Mouse (Mus musculus) liver, embryonic 14.5 days (tissue): ENCODE measurements around the gene Rassf8. TPM values are rescaled to one million over a fixed set of nuclear protein-coding genes. Genes with fewer than 3 reads are reported as not detected.

ENCODE experiments used
- ATAC-seq: fragments of 200-750 bp; cut with Nextera tagmentation; 2 replicates; pipeline ENCODE4 v1.8.0; 2017; ENCODE audit warnings: moderate number of reproducible peaks, mild to moderate bottlenecking, moderate library complexity; ENCODE audit not compliant: insufficient read depth
- DNase-seq, 3 experiments: peaks; one replicate each; pipeline ENCODE4 v3.0.0-alpha.2; 2012 to 2013; ENCODE audit warnings: low read depth in 3 of 3, low spot score in 3 of 3
- H3K27ac ChIP-seq: fragments of 300-500 bp; sonication (generic); 2 replicates; pipeline ENCODE4 v1.5.1; 2014; ENCODE audit warnings: moderate library complexity, mild to moderate bottlenecking, control low read depth, inconsistent platforms
- H3K27me3 ChIP-seq: fragments of 300-500 bp; sonication (generic); 2 replicates; pipeline ENCODE4 v1.6.1; 2014; ENCODE audit warnings: mild to moderate bottlenecking, low read length, moderate library complexity; ENCODE audit not compliant: control insufficient read depth, insufficient read depth
- H3K36me3 ChIP-seq: fragments of 300-500 bp; sonication (generic); replicated peaks from 2 replicates; pipeline ENCODE4 v1.6.1; 2014; ENCODE audit warnings: low read depth; ENCODE audit not compliant: control insufficient read depth, insufficient read depth
- H3K4me1 ChIP-seq, 2 experiments: fragments of 200-500 bp in 1 of 2; fragments of 300-500 bp in 1 of 2; sonication (generic) in 1 of 2; replicated peaks; 2 replicates each; pipeline ENCODE4 v1.6.1; 2012 to 2014; ENCODE audit warnings: antibody characterized with exemption in 1 of 2, inconsistent platforms in 1 of 2, low read length in 1 of 2; ENCODE audit not compliant: control insufficient read depth in 2 of 2, insufficient read depth in 2 of 2
- H3K4me2 ChIP-seq: fragments of 300-500 bp; sonication (generic); 2 replicates; pipeline ENCODE4 v1.6.1; 2014; ENCODE audit warnings: low read depth, mild to moderate bottlenecking, control low read depth, moderate library complexity
- H3K4me3 ChIP-seq, 2 experiments: fragments of 200-500 bp in 1 of 2; fragments of 300-500 bp in 1 of 2; sonication (generic) in 1 of 2; 2 replicates each; pipeline ENCODE4 v1.5.1; 2012 to 2014; ENCODE audit warnings: low read depth in 2 of 2, low read length in 2 of 2, mild to moderate bottlenecking in 2 of 2, control low read depth in 1 of 2, inconsistent platforms in 1 of 2, moderate library complexity in 1 of 2; ENCODE audit not compliant: insufficient read depth in 1 of 2
- H3K9ac ChIP-seq: fragments of 300-500 bp; sonication (generic); replicated peaks from 2 replicates; pipeline ENCODE4 v1.6.1; 2014; ENCODE audit warnings: mild to moderate bottlenecking, control low read depth, moderate library complexity
- H3K9me3 ChIP-seq: fragments of 300-500 bp; sonication (generic); 2 replicates; pipeline ENCODE4 v1.6.1; 2016; ENCODE audit warnings: low read length, mixed read lengths; ENCODE audit not compliant: control insufficient read depth
- CTCF ChIP-seq: IDR thresholded peaks from 2 replicates; pipeline ENCODE4 v1.5.1; 2016; ENCODE audit warnings: antibody characterized with exemption, low read depth, control low read depth
- EP300 ChIP-seq: IDR thresholded peaks from 2 replicates; pipeline ENCODE4 v1.6.1; 2016; ENCODE audit warnings: antibody characterized with exemption, low read depth
- WGBS: fragments of 180-500 bp; shearing (Covaris S2); extraction: QIAGEN DNeasy Blood & Tissue Kit; methylation state at CpG from one replicate; pipeline ENCODE4 v1.1.7; 2014; ENCODE audit not compliant: insufficient replicate concordance; 5-methylcytosine and 5-hydroxymethylcytosine counted together
- polyA plus RNA-seq, 2 experiments: library from polyadenylated mRNA; depleted of rRNA in 1 of 2; stranded (reverse) in 1 of 2; unstranded in 1 of 2; fragments of >200 nt; fragmentation: Nextera tagmentation in 1 of 2; extraction: Ambion mirVana in 1 of 2; gene quantifications; 2 replicates each; pipeline versions ENCODE4 v1.2.1 to v1.2.3; 2012 to 2014

Rassf8 gene
- polyA plus RNA-seq, 2 experiments, result 1.4 to 3.1 TPM

- 64% methylated on average over 10 of the region's 10 CpGs for WGBS
- no peaks in the 10 kb centered on the region for H3K9me3 ChIP-seq
- no peaks in the 10 kb centered on the region for H3K27me3 ChIP-seq
- TF ChIP-seq CTCF (no peak), EP300 (no peak)
- no peaks in the 10 kb centered on the region for H3K36me3 ChIP-seq
- no peak overlapping the region for H3K27ac ChIP-seq
- H3K9ac ChIP-seq, result no peak overlapping the region
- no peak for ATAC-seq
- peaks cover 0 to 5% of the 10 kb centered on the region in 2 experiments; a peak in 1 of 4 replicates for H3K4me1 ChIP-seq
- no peak overlapping the region for H3K4me3 ChIP-seq
- H3K4me2 ChIP-seq, result no peak overlapping the region
- DNase-seq, result no peak
Observed at GRCm38 (mm10) chr6:145768671-145769292, 22.2 kb downstream of the Rassf8 start.

GRCm38 (mm10) chr6:145769855-145770254 lies 23.3 kb downstream of the Rassf8 start:
- H3K36me3 ChIP-seq, result no peaks in the 10 kb centered on the region
- no peaks in the 10 kb centered on the region for H3K9me3 ChIP-seq
- no peak overlapping the region for H3K27ac ChIP-seq
- TF ChIP-seq CTCF (no peak), EP300 (no peak)
- H3K27me3 ChIP-seq, result no peaks in the 10 kb centered on the region
- H3K4me1 ChIP-seq, result peaks cover 0 to under 1% of the 10 kb centered on the region in 2 experiments; a peak in 1 of 4 replicates
- DNase-seq, result no peak
- H3K4me2 ChIP-seq, result no peak overlapping the region
- WGBS, result 69% methylated on average over 11 of the region's 11 CpGs
- H3K9ac ChIP-seq, result no peak overlapping the region
- no peak overlapping the region for H3K4me3 ChIP-seq
- ATAC-seq, result no peak

GRCm38 (mm10) chr6:145770272-145771000 lies 23.9 kb downstream of the Rassf8 start:
- no peak overlapping the region for H3K27ac ChIP-seq
- TF ChIP-seq CTCF, result no peak
- no peak for TF ChIP-seq EP300
- H3K4me2 ChIP-seq, result no peak overlapping the region
- H3K36me3 ChIP-seq, result no peaks in the 10 kb centered on the region
- ATAC-seq, result no peak
- H3K4me1 ChIP-seq, result no peaks in the 10 kb centered on the region; a peak in 1 of 4 replicates
- no peaks in the 10 kb centered on the region for H3K27me3 ChIP-seq
- WGBS, result 54% methylated on average over 18 of the region's 18 CpGs
- no peak for DNase-seq
- H3K9me3 ChIP-seq, result no peaks in the 10 kb centered on the region
- H3K4me3 ChIP-seq, result no peak overlapping the region
- H3K9ac ChIP-seq, result no peak overlapping the region

- H3K9ac ChIP-seq, result no peak overlapping the region
- no peaks in the 10 kb centered on the region for H3K4me1 ChIP-seq
- H3K36me3 ChIP-seq, result no peaks in the 10 kb centered on the region
- TF ChIP-seq EP300, result no peak
- TF ChIP-seq CTCF, result no peak
- DNase-seq (no peak), ATAC-seq (no peak)
- WGBS, result 43% methylated on average over 2 of the region's 2 CpGs
- no peaks in the 10 kb centered on the region for H3K9me3 ChIP-seq
- H3K4me2 ChIP-seq, result no peak overlapping the region
- no peak overlapping the region for H3K4me3 ChIP-seq
- no peak overlapping the region for H3K27ac ChIP-seq
- no peaks in the 10 kb centered on the region for H3K27me3 ChIP-seq
Observed at GRCm38 (mm10) chr6:145774436-145774835, 27.9 kb downstream of the Rassf8 start.

GRCm38 (mm10) chr6:145776241-145776640 lies 29.7 kb downstream of the Rassf8 start:
- H3K36me3 ChIP-seq, result no peaks in the 10 kb centered on the region
- no peak for ATAC-seq
- no peak for DNase-seq
- no peak overlapping the region for H3K9ac ChIP-seq
- 0 out of 4 replicates have a peak, but pooled peaks cover 0 to 2% of the 10 kb centered on the region in 2 experiments for H3K4me1 ChIP-seq
- H3K9me3 ChIP-seq, result no peaks in the 10 kb centered on the region
- no peak overlapping the region for H3K27ac ChIP-seq
- no peaks in the 10 kb centered on the region for H3K27me3 ChIP-seq
- TF ChIP-seq CTCF (no peak), EP300 (no peak)
- WGBS, result 60% methylated on average over 4 of the region's 4 CpGs
- H3K4me3 ChIP-seq, result no peak overlapping the region
- no peak overlapping the region for H3K4me2 ChIP-seq
